Mouse (Mus musculus) CD4-positive, CD25-positive, alpha-beta regulatory T cell (primary cell): ENCODE results near the gene Tmem115. TPM values are rescaled to one million over a fixed set of nuclear protein-coding genes. Genes with fewer than 3 reads are reported as not detected.

ENCODE experiments used
- polyA plus RNA-seq: library from polyadenylated mRNA; unstranded; fragments of 100-300 nt; shearing (Covaris generic); gene quantifications from one replicate; pipeline ENCODE4 v1.2.1, GENCODE M21; 2017

Tmem115 gene
- polyA plus RNA-seq: 45.2 TPM

GRCm38 (mm10) chr9:107533791-107534407, at the start of gene Tmem115:
Tmem115 (plus strand) TSS chr9:107533945.

DNA sequence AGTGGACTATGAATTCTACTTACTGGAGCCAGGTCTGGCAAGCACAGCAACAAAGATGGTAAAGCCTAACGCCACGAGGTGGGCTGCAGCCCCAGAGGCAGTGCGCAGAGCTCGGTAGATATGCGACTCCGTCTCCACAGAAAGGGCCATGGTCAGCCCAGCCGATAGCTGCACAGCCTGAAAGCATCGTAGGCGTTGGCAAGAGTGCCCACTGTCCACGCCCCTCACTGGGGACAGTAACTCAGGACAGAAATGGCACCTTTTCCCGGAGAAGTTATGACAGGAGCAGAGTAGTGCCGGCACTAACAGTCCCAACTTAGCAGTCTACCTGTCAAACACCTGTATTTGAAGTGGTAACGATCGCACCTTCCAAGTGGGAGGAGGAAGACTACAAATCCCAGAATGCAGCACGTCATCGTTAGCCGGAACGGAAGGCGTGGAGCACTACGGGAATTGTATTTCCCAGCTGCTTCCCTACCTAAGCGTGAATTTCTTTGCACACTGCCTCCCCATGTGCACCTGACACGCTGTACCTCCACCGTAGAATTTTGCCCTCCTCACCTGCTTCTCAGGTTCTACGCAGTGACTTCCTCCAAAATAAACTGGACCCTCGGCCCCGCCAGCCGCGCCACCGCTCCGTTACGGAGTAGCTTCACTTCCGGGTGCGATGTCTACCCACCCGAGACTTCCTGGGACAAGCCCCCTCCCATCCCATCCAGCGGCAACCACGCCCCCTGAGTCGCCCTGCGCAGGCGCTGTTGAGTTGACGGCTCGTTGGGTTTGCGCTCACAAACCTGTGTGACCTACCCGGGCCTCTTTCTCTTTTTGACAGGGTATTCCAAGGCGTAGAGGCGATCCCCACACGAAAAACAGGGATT, 8.0 kb downstream of the Tmem115 start, which contains the start of the genes Cyb561d2 and Nprl2:
Gene Cyb561d2, minus strand, starts transcription at position 720 of the 878 bp plus-strand sequence.
Gene Nprl2, plus strand, starts transcription at position 753 of the 878 bp plus-strand sequence.

DNA sequence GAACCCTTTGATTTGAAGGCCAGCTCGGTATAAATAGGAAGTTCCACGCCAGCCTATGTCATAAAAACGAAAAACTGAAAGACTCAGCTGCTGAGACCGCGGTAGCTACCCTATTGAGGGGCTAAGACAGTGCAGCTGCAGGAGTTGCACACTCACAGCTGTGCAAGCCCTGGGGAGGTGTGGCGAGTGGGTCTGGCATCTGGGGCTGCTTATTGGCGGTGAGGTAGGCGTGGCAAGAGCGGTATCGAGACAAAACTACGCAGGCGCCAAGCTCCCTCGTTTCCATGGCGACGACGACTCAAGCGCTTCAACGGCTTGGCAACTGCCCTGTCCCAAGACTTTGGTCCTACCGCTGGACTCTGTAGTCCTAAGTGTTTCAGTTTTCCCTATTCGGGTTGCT, 13.3 kb downstream of the Tmem115 start, which contains the start of gene Zmynd10:
Gene Zmynd10, plus strand, starts transcription at position 273 of the 400 bp plus-strand sequence.

GRCm38 (mm10) chr9:107551117-107551889, 17.6 kb downstream of the Tmem115 start, which contains the start of gene Rassf1:
Rassf1 (plus strand) TSS chr9:107551555.

DNA sequence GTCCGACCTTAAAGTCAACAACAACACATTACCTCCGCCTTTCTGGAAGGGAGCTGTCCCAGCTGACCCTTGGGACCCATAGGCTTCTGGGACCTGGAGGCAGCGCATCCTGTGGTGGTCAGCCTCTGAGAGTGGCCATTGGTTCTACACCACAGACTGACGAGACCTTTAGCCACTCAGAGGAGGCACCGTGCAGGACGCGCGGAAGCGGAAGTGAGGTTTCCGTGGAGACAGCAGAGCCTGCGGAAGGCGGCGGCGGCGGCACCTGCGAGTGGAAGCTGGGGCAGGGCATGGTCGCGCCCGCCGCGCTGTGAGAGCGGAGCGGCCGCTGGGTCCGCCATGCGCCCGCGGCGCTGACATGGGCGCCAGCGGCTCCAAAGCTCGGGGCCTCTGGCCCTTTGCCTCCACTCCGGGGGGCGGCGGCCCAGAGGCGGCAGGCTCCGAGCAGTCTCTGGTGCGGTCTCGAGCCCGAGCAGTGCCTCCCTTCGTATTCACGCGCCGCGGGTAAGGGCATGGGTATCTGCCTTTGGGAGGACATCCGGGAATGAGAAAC, 29.4 kb downstream of the Tmem115 start, which contains the start of gene Tusc2:
Gene Tusc2, plus strand, starts transcription at position 227 of the 553 bp plus-strand sequence.

GRCm38 (mm10) chr9:107567702-107568319, 34.1 kb downstream of the Tmem115 start, which contains the start of gene Hyal2:
Hyal2 (plus strand) TSS chr9:107567945.

DNA sequence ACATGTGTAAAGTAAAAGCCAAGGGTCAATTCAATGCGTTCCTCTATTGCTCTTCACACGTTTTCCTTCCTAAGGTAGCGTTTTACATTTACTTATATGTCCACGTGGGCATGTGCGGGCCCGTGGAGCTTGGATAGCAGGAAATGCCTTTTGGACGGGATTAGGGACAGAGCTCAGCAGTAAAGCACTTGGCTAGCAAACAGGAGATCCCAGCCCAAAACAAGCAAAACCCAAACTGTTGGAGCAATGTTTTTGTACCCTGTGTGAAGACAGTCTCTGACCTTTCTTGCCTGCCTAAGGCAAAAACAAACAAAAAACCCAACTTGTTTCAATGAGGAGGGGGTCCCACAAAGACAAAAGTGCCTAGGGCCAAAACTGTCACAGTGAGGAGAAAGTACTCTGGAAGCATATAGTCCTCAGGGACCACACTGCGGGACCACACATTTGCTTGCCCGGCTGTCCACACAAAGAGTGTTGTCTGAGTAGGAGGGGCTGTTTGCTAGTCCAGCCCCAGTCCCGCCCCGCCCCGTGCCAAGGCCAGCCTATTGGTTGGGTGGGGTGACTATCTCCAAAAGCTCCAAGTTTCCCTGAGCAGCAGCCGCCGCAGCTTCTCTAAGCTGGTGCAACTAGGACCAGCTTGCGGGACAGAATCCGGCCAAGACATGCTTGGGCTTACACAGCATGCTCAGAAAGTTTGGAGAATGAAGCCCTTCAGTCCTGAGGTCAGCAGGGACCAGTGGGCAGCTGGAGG, 42.8 kb downstream of the Tmem115 start, which contains the start of gene Hyal1:
Gene Hyal1, plus strand, starts transcription at position 571 of the 751 bp plus-strand sequence.

GRCm38 (mm10) chr9:107578587-107578986, 44.8 kb downstream of the Tmem115 start, which contains the start of gene Naa80:
Naa80 (plus strand) TSS chr9:107578887.

GRCm38 (mm10) chr9:107580501-107581317, 47.0 kb downstream of the Tmem115 start, which contains the start of gene Hyal3:
Hyal3 (plus strand) TSS chr9:107580818.

GRCm38 (mm10) chr9:107586974-107587832, 53.5 kb downstream of the Tmem115 start, which contains the start of gene Ifrd2:
Ifrd2 (plus strand) TSS chr9:107587642.

Other genes with a start within 250 kb of the Tmem115 start
- 120 TPM for gene Mapkapk3, start 244.1 kb upstream of the Tmem115 start, polyA plus RNA-seq
- 262 TPM for gene Cish, start 237.9 kb upstream of the Tmem115 start, polyA plus RNA-seq
- 29.1 TPM for gene Hemk1, start 195.6 kb upstream of the Tmem115 start, polyA plus RNA-seq
- gene 6430571L13Rik, start 193.3 kb upstream of the Tmem115 start, polyA plus RNA-seq: 2.8 TPM
- 0.56 TPM for gene Cacna2d2, start 134.3 kb upstream of the Tmem115 start, polyA plus RNA-seq
- 63.1 TPM for gene Cyb561d2, start 8.2 kb downstream of the Tmem115 start, polyA plus RNA-seq
- gene Nprl2, start 8.3 kb downstream of the Tmem115 start, polyA plus RNA-seq: 57.9 TPM
- 5.0 TPM for gene Zmynd10, start 13.4 kb downstream of the Tmem115 start, polyA plus RNA-seq
- gene Rassf1, start 17.6 kb downstream of the Tmem115 start, polyA plus RNA-seq: 86.1 TPM
- gene Tusc2, start 29.3 kb downstream of the Tmem115 start, polyA plus RNA-seq: 56.9 TPM
- gene Hyal2, start 34.0 kb downstream of the Tmem115 start, polyA plus RNA-seq: 12.2 TPM
- gene Hyal1, start 43.0 kb downstream of the Tmem115 start, polyA plus RNA-seq: 5.1 TPM
- gene Naa80, start 44.9 kb downstream of the Tmem115 start, polyA plus RNA-seq: 19.3 TPM
- gene Hyal3, start 46.9 kb downstream of the Tmem115 start, polyA plus RNA-seq: 0.67 TPM
- 25.6 TPM for gene Ifrd2, start 53.7 kb downstream of the Tmem115 start, polyA plus RNA-seq
- gene Sema3b, start 75.3 kb downstream of the Tmem115 start, polyA plus RNA-seq: not detected
- gene Gnai2, start 101.4 kb downstream of the Tmem115 start, polyA plus RNA-seq: 844 TPM
- gene Slc38a3, start 135.6 kb downstream of the Tmem115 start, polyA plus RNA-seq: not detected
- 0.67 TPM for gene Gnat1, start 145.8 kb downstream of the Tmem115 start, polyA plus RNA-seq
- gene Sema3f, start 176.5 kb downstream of the Tmem115 start, polyA plus RNA-seq: not detected
- 311 TPM for gene Rbm5, start 237.1 kb downstream of the Tmem115 start, polyA plus RNA-seq